Mouse (Mus musculus) naive thymus-derived CD4-positive, alpha-beta T cell, adult 2 months (primary cell): ENCODE results near the gene Tcf7l1.
"Not testable (repeated sequence)": the region's sequence is repeated elsewhere in the genome, so short reads cannot be mapped to it uniquely, and the experiment has no call there.

Source experiments
- DNase-seq: peaks from one replicate; pipeline ENCODE4 v3.0.0-alpha.2; 2011; ENCODE audit warnings: low read depth

Gene Tcf7l1

DNA sequence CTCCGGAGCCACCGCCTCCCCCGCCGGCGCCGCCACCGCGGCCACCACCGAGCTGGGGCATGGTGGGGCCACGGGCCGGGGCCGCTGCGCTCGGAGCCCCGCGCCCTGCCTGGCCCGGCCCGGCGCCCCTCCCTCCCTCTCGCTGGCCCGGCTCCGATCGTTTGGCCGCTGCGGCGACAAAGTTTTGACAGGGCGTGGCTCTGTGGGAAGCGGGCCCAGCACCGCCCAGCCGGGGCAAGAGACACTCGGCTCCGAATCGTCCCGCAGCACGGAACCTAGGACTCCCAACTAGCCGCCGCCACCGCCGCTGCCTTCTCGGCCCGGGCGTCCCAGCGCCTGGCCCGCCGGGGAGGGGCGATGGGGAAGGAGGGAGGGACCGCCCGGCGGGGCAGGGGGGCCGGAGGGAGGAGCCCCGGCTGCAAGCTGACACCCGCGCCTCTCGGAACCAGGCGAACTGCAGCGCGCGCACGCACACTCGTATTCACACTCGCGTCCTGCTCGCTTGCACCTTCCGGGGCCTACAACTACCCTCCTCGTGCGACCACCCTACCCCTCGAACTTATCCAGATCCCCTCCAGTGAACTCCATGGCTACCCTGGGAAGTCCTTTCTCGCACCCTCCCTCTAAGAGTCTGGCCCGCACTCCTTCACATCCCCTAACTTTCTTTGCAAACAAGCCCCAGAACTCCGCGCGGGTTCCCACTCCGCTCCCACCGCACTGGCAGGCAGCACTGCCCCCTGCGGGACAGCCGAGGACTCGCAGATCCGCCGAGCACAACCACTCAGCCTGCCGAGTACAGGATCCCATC lies at the start of gene Tcf7l1:
Gene Tcf7l1, minus strand, starts transcription at position 363 of the 808 bp plus-strand sequence.
- peak; percentile 87 for DNase-seq

DNA sequence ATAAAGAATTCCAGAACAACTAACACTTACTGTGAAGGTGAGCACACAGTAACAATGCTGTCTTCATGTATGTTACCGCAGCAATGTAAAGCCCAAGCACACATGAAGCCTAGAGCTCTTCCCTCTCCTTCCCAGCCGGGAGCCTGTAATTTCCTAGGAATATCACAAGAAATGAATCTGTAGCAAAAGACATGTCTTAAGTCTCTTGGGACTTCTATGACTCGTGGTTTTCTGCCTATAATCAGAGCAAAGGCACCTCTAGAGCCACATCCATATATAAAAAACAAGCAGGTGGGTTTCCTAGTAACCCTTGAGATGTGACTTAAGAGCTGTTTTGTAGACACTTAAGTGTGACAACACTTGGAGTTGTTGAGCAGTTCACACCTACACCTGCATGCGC lies 48.7 kb upstream of the Tcf7l1 start:
- DNase-seq, result no peak

DNA sequence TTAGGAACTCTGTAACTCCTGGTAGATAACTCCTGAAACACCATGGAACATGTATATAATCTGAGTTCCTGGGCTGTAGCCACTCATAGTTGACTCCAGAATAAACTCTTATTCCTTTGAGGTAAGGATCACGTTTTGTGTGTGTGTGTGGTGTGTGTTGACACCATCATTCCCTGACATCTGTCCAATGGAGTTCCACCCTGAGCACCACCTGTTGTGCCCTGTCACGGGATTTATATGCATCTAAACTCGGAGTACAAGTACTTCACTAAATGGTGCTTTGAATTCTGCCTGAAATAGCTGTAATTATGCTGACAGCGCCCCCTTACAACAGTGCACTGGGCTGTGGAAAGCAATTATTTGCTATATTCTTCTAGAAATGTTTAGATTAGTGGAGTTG lies 45.5 kb upstream of the Tcf7l1 start:
- DNase-seq, result no peak

DNA sequence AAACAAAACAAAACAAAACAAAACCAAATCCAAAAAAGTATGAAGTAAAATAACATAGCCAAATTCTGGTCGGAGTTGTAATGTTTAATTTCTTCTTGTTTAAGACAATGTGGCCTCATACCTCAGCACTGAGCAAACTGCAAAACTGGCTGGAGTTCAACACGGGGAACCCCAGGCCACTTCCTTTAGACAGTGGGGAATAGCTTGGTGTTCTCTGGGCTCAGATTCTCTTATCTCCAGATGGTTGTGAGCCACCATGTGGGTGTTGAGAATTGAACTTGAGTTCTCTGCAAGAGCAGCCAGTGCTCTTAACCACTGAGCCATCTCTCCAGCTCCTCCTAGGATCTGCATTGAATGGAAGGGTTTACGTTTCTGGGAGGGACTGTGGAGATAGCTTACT lies 42.8 kb upstream of the Tcf7l1 start:
- no peak for DNase-seq

DNA sequence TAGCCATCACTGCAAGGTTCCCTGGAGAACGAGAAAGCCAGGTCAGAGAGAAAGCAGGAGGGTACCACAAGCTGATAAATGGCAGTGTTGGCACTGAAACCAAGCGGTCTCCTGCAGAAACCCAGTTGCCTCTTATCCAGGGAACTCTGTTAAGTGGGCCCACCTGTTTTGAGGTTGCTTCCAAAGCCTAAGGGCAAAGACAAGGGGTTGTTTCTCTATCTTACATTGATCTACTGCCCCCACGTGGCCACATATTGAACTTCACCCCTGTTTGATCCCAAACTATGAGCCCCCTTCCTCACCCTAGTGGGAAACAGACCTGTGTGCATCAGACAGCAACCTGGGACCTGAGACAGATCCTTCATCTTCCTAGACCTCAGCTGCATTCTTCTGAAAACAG lies 42.2 kb upstream of the Tcf7l1 start:
- peak; percentile 71 for DNase-seq

DNA sequence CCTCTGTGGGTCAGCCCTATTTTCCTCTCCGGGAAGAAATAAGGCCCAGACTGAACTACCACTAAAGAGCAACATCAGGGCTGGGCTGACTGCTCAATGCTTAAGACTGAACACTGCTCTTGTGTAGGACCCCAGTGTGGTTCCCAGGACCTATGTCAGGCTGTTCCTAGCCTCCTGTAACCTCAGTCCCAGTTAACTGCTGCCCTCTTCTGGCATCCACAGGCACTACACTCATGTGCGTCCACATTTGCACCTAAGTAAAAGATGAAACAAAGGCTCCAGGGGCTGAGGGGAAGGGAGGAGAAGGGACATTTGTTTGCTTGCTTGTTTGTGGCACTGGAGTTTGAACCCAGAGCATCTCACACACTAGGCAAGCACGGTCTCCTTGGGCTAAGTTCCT lies 39.8 kb upstream of the Tcf7l1 start:
- peak; percentile 27 for DNase-seq

DNA sequence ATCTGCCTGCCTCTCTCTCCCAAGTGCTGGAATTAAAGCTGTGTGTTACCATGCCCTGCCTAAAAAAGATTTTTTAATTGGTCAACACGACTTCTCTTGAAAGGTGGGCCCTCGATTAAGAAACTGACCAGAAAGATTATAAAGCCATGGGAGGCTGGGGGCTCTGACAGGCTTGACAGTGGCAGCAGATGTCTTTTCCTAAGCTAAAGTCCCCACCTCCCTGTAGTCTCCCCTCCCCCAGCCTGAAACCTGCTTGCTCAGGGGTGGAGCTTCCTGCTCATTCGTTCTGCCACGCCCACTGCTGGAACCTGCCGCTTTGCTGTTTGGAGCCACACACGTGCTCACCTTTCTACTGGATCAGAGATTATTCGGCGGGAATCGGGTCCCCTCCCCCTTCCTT lies 39.0 kb upstream of the Tcf7l1 start:
- not testable (repeated sequence) for DNase-seq

DNA sequence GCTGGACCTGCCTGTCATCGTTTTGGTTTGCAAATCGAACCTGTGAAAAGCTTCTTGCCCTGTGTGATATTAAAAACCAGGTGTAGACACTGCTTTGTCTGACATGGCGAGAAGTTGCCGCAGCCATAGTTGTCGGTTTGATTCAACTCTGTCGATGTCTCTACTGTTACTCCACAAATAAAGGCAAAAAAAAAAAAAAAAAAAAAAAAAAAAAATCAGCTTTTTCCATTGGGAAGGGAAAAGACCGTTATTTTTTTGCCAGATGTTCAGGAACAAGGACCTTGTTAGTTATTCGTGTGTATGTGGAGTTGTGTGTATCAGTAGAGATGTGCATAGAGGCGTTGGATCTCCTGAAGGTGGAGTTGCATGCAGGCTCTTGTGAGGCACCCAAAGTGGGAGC lies 36.7 kb upstream of the Tcf7l1 start:
- DNase-seq, result no peak

DNA sequence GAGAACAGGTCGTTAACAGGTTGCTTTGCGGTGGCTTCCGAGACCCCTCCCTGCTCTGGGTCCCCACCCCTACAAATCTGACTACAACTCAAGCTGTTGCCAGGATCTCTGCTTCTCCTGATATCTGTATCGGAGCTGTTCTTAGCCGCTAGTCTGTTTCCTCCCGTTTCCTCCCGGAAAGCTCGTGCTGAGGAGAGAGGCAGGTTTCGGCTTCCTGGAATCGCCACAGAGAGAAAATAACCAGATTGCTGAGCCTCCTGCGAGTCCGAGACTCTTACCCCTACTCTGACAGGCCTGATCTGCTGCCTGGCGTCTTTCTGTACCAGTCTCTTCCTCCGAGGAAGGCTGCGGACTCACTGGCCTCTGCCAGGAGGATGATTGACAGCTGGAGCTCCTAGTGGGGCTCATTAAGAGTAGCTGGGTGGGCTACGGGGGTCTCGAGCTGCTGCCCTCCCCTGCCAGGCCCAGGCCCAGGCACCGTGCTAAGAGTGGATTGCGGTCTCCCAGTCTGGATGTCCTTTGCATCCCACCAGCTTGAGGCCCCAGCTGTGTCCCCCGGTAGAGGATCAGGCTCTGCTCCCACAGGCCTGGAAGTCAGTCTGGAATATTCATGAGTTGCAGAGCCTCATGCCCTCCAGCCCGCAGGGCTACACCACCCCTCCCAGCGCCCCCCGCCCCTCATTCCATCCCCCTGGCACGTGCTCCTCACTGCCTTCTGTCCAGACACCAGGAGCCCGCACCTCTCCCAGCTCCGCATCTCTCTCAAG lies 36.1 kb upstream of the Tcf7l1 start:
- no peak for DNase-seq

DNA sequence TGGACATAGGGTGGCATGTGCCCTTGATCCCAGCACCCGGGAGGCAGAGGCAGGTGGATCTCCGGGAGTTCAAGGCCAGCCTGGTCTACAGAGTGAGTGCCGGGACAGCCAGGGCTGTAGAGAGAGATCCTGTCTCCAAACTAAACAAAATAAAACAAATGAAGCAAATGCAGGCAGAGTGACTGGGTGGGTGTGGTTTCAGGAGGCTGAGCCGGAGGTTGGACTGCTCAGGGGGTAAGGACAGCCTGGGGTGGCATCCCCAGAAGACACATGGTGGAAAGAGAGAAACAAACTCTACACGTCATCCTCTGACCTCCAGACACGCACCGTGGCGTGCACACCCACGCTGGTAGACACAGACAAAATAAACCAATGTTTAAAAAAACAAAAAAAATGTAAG lies 24.4 kb upstream of the Tcf7l1 start:
- no peak for DNase-seq

DNA sequence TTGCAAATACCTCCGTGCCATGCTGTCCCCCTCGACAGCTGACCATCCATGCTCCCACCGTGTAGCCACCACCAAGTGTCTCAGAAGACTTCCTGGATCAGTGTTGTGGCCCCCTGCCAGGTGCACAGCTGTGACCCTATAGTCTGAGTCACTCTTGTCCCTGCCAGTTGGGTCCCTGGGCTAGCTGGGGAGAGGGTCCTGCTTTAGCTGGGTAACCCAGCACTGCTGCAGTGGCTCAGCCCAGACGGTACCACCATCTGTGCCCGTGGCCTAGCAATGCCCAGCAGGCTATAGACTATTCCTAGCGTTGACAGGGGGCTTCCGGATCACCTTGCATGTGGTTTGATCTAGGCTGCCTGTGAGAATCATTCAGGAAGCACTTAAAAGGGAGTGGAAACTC lies 21.2 kb upstream of the Tcf7l1 start:
- no peak for DNase-seq

DNA sequence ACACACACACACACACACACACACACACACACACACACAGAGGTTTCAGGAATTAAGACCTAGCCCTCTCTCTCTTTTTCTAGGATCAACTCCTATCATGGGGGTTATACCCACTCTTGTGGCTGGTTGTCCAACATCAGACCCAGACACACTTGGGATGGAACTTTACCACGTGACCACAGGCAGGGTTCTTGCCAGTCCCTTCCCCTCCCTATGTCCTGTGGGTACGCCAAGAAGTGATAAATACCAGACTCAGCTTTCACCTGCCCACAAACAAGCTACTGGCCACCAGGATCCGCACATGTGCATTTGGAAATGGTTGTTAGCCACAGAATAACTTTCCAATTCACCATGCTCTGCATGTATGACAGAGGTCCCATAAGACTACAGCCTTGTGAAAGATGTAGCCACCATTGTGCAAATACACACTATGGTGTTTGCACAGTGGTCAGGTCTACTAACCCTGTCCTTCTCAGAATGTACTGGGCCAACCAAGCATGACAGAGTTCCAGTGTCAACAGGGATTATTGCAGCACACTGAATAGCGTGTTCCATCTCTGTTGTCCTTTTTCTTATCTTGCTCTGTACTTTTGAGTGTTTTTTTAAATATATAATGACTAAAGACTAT lies 20.6 kb upstream of the Tcf7l1 start:
- DNase-seq, result no peak

DNA sequence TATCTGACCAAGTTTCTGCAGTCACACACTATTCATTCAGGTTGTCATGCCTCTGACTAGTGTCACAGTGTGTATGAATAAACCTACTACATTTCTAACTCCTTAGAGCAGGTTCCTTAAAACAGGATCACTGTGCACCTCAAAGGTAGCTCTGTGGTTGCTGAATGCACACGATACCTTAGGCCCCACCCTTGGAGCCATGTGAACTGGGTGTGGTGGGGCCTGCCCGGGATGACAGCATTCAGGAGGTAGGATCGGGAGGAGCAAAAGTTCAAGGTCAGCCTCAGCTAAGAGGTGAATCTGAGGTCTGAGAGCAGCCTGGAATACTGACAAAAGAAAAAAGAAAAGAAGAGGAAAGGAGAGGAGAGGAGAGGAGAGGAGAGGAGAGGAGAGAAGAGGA lies 19.3 kb upstream of the Tcf7l1 start:
- DNase-seq, result no peak

DNA sequence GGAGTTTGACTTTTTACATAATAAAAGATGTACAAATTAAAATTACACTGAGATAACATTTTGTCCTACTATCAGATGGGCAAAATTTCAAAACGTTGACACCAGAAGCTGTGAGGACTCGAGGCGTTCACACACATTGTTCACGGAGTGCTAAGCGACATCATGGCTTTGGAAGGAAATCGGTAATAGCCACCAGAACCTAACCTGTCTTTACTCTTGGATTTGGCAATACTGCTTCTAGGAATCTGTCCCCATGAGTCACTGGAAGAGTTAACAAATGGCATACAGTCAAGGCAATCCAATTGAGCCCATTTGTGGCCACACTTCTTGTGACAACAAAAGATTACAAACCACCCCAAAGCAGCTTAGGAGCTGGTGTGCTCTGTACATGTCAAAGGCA lies 14.6 kb upstream of the Tcf7l1 start:
- no peak for DNase-seq

DNA sequence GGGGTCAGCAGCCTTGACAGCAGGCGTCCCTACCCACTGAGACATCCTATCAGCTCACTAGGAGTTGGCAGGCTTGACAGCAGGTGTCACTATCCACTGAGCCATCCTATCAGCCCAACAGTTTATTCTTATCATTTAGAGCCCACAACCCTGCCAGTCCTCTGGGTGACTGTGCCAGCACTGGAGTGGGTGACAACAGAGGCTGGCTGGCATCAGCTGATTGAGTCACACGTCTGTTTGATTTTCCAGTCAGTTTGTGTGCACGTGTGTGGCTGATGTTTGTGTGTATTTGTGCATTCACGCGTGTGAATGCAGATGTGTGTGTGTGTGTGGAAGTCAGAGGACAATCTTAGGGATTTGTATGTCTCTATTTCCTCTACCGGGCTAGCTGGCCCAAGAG lies 13.1 kb upstream of the Tcf7l1 start:
- no peak for DNase-seq

DNA sequence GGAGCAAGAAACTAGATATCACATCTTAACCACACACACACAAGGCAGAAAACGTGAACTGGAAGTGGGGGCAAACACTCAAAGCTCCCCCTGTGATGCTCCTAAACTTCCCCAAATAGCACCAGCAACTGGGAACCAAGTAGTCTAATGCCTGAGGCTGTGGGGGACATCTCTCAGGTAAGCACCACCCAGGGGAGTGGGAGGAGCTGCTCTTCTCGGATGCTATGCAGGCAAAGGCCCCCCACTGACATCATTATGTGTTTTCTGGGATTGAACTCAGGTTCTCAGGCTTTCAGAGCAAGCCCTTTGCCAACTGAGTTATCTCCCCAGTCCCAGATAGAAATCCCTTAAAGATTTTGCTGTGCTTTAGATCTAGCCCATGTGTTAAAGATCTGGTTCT lies 11.6 kb upstream of the Tcf7l1 start:
- DNase-seq, result no peak

DNA sequence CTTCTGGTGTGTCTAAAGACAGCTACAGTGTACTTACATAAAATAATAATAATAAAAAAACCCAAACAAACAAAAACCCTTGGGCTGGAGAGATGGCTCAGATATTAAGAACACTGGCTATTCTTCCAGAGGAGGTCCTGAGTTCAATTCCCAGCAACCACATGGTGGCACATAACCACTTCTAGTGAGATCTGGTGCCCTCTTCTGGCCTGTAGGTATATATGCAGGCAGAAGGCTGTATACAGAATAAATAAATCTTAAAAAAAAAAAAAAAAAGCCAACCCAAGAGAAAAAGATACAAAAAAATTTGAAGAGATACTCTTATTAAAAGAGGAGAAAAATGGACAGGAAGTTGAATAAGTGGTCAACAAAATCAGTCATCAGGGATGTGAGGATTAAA lies 8.7 kb upstream of the Tcf7l1 start:
- no peak for DNase-seq

DNA sequence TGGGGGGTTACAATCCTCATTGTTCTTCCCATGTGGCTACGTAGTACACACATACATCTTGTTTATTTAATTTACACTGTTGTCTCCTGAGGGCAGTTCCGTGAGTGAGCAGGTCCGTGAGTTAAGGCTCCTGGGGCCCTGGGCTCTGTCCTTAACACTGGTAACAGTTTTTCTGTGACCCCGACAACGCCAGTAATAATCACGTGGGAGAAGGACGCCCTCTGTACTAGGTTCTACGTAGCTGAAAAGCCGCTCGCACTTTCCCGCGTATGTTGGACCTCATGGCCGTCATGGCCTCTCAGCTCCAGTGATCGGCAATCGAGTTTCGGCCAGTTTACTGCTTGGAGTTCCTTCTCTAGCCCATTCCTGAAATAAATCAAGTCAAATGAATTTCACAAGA lies 6.4 kb upstream of the Tcf7l1 start:
- DNase-seq, result no peak

DNA sequence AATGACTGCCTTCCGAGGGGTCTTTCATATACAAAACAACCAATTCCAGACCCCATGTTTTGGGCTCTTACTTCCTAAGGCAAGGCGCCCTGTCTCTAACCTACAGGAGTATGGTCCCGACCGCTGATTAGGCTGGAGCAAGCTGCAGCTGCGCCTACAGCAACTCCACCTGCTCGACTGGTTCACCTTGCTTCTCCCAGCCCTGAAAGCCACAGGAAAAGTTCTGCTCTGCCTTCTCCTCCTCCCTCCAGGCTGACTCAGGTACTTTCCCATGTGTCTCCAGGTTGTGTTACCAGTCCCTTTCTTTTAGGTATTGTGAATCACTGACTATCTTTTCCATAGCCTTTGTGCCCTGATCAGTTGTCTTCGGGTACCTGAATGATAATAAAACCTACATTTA lies 5.8 kb upstream of the Tcf7l1 start:
- no peak for DNase-seq

DNA sequence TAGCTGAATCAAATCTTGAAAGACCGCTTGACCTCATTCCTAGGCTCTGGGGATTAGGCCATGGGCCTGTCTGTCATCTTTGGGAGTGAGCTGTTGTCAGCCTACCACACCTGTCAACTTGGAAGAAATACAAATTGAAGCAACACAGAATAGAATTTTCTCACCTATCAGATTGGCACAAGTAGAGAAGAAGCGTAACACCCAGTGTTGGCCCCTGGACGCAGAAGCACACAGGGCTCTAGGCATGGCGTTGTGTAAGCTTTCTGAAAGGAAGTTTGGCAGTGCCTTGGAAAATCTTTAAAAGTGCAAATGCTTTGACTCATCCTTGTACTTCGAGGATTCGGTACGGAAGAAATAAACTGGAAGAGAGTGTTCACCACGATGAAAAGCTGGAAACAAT lies 3.6 kb upstream of the Tcf7l1 start:
- DNase-seq, result no peak

DNA sequence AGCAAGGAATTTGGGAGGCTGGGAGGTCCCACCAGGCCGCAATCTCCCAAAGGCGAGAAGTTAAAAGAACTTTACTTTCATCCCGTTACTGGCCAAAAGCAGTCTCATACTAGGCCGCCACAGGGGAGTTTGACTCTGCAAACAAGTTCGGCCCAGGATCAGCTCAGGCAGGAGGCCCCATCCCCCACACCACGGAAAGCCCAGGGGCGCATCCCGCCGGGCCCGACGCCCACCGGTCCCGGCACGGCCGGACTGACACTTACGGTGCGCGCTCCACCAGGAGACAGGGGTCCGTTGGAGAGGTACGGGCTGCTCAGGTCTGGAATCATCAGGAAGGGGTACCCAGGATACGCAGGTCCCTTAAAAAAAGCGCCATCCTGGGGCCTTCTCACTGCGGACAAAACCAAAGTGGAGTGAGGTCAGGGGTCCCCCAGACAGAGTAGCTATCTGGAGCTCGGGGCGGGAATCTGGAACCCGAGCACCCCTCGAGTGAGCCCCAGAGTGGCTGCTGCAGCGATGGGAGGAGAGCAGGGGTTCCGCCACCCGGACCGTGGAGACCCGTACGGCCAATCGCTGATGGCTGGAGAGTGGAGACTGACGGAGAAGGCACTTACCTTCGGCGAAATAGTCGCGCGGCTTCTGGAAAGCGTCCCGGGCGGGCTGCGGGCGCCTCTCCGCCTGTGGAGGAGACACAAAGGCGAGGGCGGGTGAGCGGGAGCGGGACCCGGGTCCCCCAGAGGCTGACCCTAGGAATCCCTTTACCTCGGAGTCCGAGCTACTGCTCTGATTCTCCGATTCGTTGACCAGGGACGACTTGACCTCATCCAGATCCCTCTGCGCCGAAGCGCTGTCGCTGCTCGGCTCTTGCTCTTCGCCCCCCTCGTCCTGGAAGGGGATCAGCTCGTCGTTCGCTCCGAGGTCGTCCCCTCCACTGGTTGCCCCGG lies 834 bp downstream of the Tcf7l1 start:
- peak; percentile 45 for DNase-seq

DNA sequence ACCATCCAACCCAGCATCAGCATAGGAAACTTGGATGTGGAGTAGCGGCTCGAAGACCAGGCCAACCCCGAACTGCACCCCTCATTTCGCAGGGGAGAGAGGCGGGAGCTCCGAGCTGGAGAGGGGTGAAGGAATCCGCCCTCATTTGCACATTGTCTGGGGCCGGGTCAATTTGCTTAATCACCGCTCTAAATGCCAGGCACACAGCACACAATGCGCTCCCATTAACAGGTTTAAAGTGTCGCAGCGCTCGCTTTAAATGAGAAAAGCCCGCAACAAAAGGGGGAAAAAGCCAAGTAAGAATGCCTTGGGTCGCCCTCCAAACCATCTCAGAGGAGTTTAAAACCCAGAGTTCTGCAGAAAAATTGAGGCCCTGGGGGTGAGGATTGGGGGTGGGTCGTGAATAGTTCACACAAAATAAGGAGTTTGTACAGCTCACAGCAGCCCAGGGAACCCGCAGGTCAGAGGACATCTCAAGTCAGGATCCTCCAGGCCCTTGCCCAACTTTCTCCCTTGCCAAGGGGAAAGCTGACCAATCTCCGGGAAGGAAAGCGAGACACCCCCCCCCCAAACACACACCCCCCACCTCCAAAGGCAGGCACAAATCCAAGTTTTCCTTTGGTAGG lies 1.6 kb downstream of the Tcf7l1 start:
- no peak for DNase-seq
